Mouse (Mus musculus): ENCODE data around the gene Gm16485. TPM values are rescaled to one million over a fixed set of nuclear protein-coding genes. Genes with fewer than 3 reads are reported as not detected.

Gene Gm16485
- polyA plus RNA-seq, 1 experiment from 2014 or later: not detected

GRCm38 (mm10) chr9:9001170-9001569 lies 29.6 kb downstream of the Gm16485 start:
- Histone ChIP-seq H3K9me3 (replicated peaks; ENCODE audit: control insufficient read depth, low read length) (no peaks in the 10 kb centered on the region), H3K36me3 (ENCODE audit: control insufficient read depth, insufficient read depth, low read length) (no peaks in the 10 kb centered on the region), H3K9ac (ENCODE audit: low read length) (no peak overlapping the region), H3K4me1 (ENCODE audit: control insufficient read depth, insufficient read depth, low read length) (no peaks in the 10 kb centered on the region), H3K27me3 (replicated peaks; ENCODE audit: control insufficient read depth, insufficient read depth, low read length) (no peaks in the 10 kb centered on the region), H3K4me3 (ENCODE audit: low read depth, low read length) (no peak overlapping the region), H3K4me2 (ENCODE audit: low read length) (no peak overlapping the region), H3K27ac (ENCODE audit: low read depth, low read length) (no peak overlapping the region)
- DNase-seq (ENCODE audit: low spot score) (peak; percentile 39), ATAC-seq (no peak)

DNA sequence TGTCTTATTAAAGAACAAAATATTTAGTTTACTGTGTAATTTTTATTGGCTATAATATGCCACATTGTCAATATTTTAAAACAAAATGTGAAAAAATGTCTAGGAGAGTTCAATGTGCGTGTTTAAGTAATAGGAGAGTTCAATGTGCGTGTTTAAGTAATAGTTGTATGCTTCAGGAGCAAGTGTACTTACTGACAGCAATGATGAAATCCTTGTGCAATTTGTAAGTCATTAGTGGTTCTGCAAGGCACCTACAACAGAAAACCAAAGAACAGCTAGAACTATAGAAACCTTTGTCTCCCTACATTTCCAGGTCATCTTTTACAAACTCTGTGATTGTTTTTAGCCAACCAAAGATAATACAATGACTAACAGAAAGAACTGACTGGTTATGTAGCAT lies 43.5 kb downstream of the Gm16485 start:
- WGBS: 96% methylated on average over 2 of the region's 2 CpGs
- Histone ChIP-seq H3K4me3 (ENCODE audit: low read depth, low read length) (no peak overlapping the region), H3K27ac (ENCODE audit: low read depth, low read length) (no peak overlapping the region), H3K4me1 (ENCODE audit: control insufficient read depth, insufficient read depth, low read length) (no peaks in the 10 kb centered on the region), H3K36me3 (ENCODE audit: control insufficient read depth, insufficient read depth, low read length) (no peaks in the 10 kb centered on the region), H3K4me2 (ENCODE audit: low read length) (no peak overlapping the region), H3K9ac (ENCODE audit: low read length) (no peak overlapping the region), H3K9me3 (replicated peaks; ENCODE audit: control insufficient read depth, low read length) (no peaks in the 10 kb centered on the region), H3K27me3 (replicated peaks; ENCODE audit: control insufficient read depth, insufficient read depth, low read length) (no peaks in the 10 kb centered on the region)
- no peak for DNase-seq (ENCODE audit: low spot score)
- no peak for ATAC-seq

Other genes with a start within 250 kb of the Gm16485 start
- 0.47 and 0.78 TPM in 2 replicates for gene Pgr, start 72.0 kb upstream of the Gm16485 start, polyA plus RNA-seq (2014; fragmentation: Nextera tagmentation; extraction: Ambion mirVana)

All from forebrain, embryonic 14.5 days (tissue).